Mouse (Mus musculus) heart, postnatal 0 days (tissue): Measurements from ENCODE around the gene Mettl8. TPM values are rescaled to one million over a fixed set of nuclear protein-coding genes. Genes with fewer than 3 reads are reported as not detected.

ENCODE experiments used
- ATAC-seq: fragments of 200-750 bp; cut with Nextera tagmentation; 2 replicates; pipeline ENCODE4 v1.8.0; 2017; ENCODE audit warnings: low read depth, moderate number of reproducible peaks, moderate library complexity; ENCODE audit not compliant: insufficient read depth
- DNase-seq: peaks from one replicate; pipeline ENCODE4 v3.0.0-alpha.2; 2016; ENCODE audit warnings: low spot score
- H3K27ac ChIP-seq: fragments of 300-500 bp; sonication (generic); 2 replicates; pipeline ENCODE4 v1.5.1; 2014; ENCODE audit warnings: low read depth, mild to moderate bottlenecking
- H3K27me3 ChIP-seq: fragments of 300-500 bp; sonication (generic); 2 replicates; pipeline ENCODE4 v1.6.1; 2014; ENCODE audit warnings: low read length, mixed read lengths; ENCODE audit not compliant: control insufficient read depth, insufficient read depth
- H3K36me3 ChIP-seq: fragments of 300-500 bp; sonication (generic); replicated peaks from 2 replicates; pipeline ENCODE4 v1.6.1; 2014; ENCODE audit warnings: low read length, mixed read lengths; ENCODE audit not compliant: control insufficient read depth, insufficient read depth
- H3K4me1 ChIP-seq: fragments of 300-500 bp; sonication (generic); 2 replicates; pipeline ENCODE4 v1.6.1; 2014; ENCODE audit warnings: antibody characterized with exemption; ENCODE audit not compliant: control insufficient read depth, insufficient read depth
- H3K4me2 ChIP-seq: fragments of 300-500 bp; sonication (generic); 2 replicates; pipeline ENCODE4 v1.6.1; 2014; ENCODE audit warnings: low read depth, mild to moderate bottlenecking, low read length, moderate library complexity
- H3K4me3 ChIP-seq: fragments of 300-500 bp; sonication (generic); 2 replicates; pipeline ENCODE4 v1.5.1; 2014; ENCODE audit warnings: low read depth, low read length
- H3K9ac ChIP-seq: fragments of 300-500 bp; sonication (generic); replicated peaks from 2 replicates; pipeline ENCODE4 v1.6.1; 2014; ENCODE audit warnings: low read depth, low read length, mixed read lengths
- H3K9me3 ChIP-seq: fragments of 300-500 bp; sonication (generic); replicated peaks from 2 replicates; pipeline ENCODE4 v1.6.1; 2016; ENCODE audit warnings: low read length; ENCODE audit not compliant: control insufficient read depth
- CTCF ChIP-seq: IDR thresholded peaks from 2 replicates; pipeline ENCODE4 v1.5.1; 2016; ENCODE audit warnings: antibody characterized with exemption, control low read depth, low read depth
- EP300 ChIP-seq: IDR thresholded peaks from 2 replicates; pipeline ENCODE4 v1.6.1; 2016; ENCODE audit warnings: antibody characterized with exemption, low read depth
- WGBS: fragments of 180-500 bp; shearing (Covaris S2); extraction: QIAGEN DNeasy Blood & Tissue Kit; methylation state at CpG from one replicate; pipeline ENCODE4 v1.1.7; 2014; 5-methylcytosine and 5-hydroxymethylcytosine counted together
- polyA plus RNA-seq: library from polyadenylated mRNA; unstranded; fragments of >200 nt; fragmentation: Nextera tagmentation; extraction: Ambion mirVana; gene quantifications from 2 replicates; pipeline ENCODE4 v1.2.1, GENCODE M21; 2015
- total RNA-seq: library from RNA; depleted of rRNA; stranded (reverse); fragments of >200 nt; gene quantifications from 2 replicates; pipeline ENCODE4 v1.2.3, GENCODE M21; 2014; ENCODE audit warnings: low replicate concordance

Gene Mettl8
- total and polyA plus RNA-seq, 2 experiments from 2014 or later = 5.0 to 11.0 TPM

DNA sequence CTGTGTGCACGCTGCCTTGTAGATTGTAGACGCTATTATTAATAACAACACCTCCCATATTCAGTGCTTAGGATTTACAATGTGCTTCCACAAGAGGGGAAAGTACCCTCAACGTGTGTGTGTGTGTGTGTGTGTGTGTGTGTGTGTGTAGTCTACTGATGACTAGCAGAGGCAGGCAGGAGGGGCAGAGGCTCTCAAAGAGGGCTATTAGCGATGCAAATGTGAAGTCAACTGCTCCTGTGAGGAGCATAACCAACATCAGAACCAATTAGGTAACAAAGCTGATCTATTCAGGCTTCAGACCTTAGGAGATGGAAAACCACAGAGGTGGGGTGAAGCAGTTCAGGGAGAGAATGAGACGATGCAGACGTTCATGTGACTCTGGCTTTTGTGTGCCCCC is 95.3 kb downstream of the Mettl8 start:
- no peaks in the 10 kb centered on the region for H3K36me3 ChIP-seq
- TF ChIP-seq CTCF (no peak), EP300 (no peak)
- WGBS = 81% methylated on average over 6 of the region's 6 CpGs

DNA sequence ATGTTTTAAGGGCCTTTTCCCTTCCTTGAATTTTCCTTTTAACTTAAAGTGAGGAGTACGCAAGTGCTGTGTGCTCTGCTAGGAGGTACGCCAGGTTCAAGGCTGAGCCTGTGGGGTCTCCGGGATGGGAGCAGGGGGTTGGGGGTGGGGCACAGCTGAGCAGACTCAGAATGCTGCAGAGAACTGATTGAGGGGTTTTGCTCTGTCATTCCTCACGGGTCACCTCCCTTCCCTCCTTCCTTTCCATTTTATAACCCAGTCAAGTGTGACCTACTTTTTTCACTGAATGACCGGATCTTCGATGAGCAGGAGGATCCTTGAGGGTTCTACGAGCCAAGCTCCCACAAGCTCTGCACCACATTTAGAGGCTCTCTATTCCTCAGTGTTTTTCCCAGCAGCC is 96.0 kb downstream of the Mettl8 start:
- no peak overlapping the region for H3K9ac ChIP-seq
- H3K4me1 ChIP-seq = no peaks in the 10 kb centered on the region
- H3K9me3 ChIP-seq = no peaks in the 10 kb centered on the region
- H3K27me3 ChIP-seq = no peaks in the 10 kb centered on the region
- WGBS = 75% methylated on average over 7 of the region's 7 CpGs
- TF ChIP-seq EP300 = no peak
- TF ChIP-seq CTCF = no peak
- H3K36me3 ChIP-seq = no peaks in the 10 kb centered on the region
- H3K4me2 ChIP-seq = no peak overlapping the region
- no peak overlapping the region for H3K27ac ChIP-seq
- H3K4me3 ChIP-seq = no peak overlapping the region
- DNase-seq (no peak), ATAC-seq (no peak)

More for the DNA sequence above, 95.3 kb downstream of the Mettl8 start:
- Histone ChIP-seq H3K27me3 (no peaks in the 10 kb centered on the region), H3K9ac (no peak overlapping the region), H3K4me2 (no peak overlapping the region), H3K27ac (no peak overlapping the region), H3K9me3 (no peaks in the 10 kb centered on the region), H3K4me3 (no peak overlapping the region), H3K4me1 (no peaks in the 10 kb centered on the region)
- DNase-seq (no peak), ATAC-seq (no peak)

GRCm38 (mm10) chr2:70958536-70958935 is 96.8 kb downstream of the Mettl8 start:
- H3K4me2 ChIP-seq = no peak overlapping the region
- TF ChIP-seq CTCF = no peak
- no peak for TF ChIP-seq EP300

DNA sequence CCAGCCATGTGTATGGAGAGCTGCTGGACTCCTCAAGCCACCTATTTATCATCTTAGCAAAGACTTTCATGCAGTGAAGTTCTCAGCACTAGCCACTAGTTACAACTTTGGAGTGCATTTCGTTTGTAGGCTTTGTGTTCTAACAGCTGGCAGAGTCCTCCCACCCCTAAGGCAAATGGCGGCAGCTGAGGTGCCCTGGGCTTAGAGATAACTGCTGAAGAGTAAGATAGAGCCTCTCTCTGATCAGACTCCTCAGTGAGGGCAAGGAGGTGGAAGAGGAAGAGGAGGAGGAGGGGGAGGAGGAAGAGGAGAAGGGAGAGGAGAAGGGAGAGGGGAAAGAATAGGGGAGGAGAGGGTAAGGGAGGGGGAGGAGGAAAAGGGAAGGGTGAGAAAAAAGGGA is 101.8 kb downstream of the Mettl8 start:
- no peak for TF ChIP-seq CTCF
- TF ChIP-seq EP300 = no peak
- Histone ChIP-seq H3K4me3 (no peak overlapping the region), H3K4me1 (no peaks in the 10 kb centered on the region), H3K4me2 (no peak overlapping the region), H3K9me3 (no peaks in the 10 kb centered on the region), H3K36me3 (no peaks in the 10 kb centered on the region), H3K9ac (no peak overlapping the region), H3K27me3 (no peaks in the 10 kb centered on the region), H3K27ac (no peak overlapping the region)
- ATAC-seq (no peak), DNase-seq (no peak)
- WGBS = 36% methylated on average over 2 of the region's 2 CpGs

More at GRCm38 (mm10) chr2:70958536-70958935, 96.8 kb downstream of the Mettl8 start:
- Histone ChIP-seq H3K27me3 (no peaks in the 10 kb centered on the region), H3K4me1 (no peaks in the 10 kb centered on the region), H3K36me3 (no peaks in the 10 kb centered on the region), H3K27ac (no peak overlapping the region), H3K4me3 (no peak overlapping the region), H3K9ac (no peak overlapping the region), H3K9me3 (no peaks in the 10 kb centered on the region)
- DNase-seq (no peak), ATAC-seq (no peak)
- WGBS = 79% methylated on average over 7 of the region's 7 CpGs

DNA sequence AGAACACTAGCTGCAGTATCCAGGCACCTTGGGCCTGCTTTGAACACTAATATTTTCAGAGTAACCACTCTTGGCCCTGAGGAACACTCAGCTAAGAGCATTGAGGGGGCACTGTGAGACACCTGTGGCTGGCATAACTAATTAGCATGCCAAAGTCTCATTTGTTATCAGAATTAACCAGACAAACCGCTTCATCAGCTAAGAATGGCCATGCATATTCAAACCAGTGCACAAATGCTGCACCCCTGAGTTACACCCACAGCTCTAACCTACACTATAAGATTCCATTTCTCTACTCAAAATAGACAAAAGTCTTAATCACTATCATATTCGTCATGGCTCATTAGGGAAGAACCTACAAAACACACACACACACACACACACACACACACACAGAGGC is 103.4 kb downstream of the Mettl8 start:
- Histone ChIP-seq H3K9ac (no peak overlapping the region), H3K4me3 (no peak overlapping the region), H3K4me2 (no peak overlapping the region), H3K9me3 (no peaks in the 10 kb centered on the region), H3K27me3 (no peaks in the 10 kb centered on the region), H3K27ac (no peak overlapping the region), H3K4me1 (no peaks in the 10 kb centered on the region), H3K36me3 (no peaks in the 10 kb centered on the region)
- TF ChIP-seq EP300 (no peak), CTCF (no peak)
- no peak for DNase-seq
- ATAC-seq = no peak
- 83% methylated on average over 2 of the region's 2 CpGs for WGBS

GRCm38 (mm10) chr2:70944511-70945305 is 110.7 kb downstream of the Mettl8 start:
- no peak overlapping the region for H3K4me3 ChIP-seq
- ATAC-seq (no peak), DNase-seq (no peak)
- H3K9ac ChIP-seq = no peak overlapping the region
- H3K9me3 ChIP-seq = no peaks in the 10 kb centered on the region
- H3K27ac ChIP-seq = no peak overlapping the region
- H3K4me1 ChIP-seq = no peaks in the 10 kb centered on the region
- no peak overlapping the region for H3K4me2 ChIP-seq
- TF ChIP-seq CTCF = no peak
- TF ChIP-seq EP300 = no peak
- WGBS = 70% methylated on average over 8 of the region's 8 CpGs
- no peaks in the 10 kb centered on the region for H3K27me3 ChIP-seq
- no peaks in the 10 kb centered on the region for H3K36me3 ChIP-seq
